Mouse (Mus musculus) CH12.LX (cell line): ENCODE results near the gene Klhdc2. TPM values are rescaled to one million over a fixed set of nuclear protein-coding genes. Genes with fewer than 3 reads are reported as not detected.

ENCODE experiments used
- DNase-seq: peaks from one replicate; pipeline ENCODE4 v3.0.0-alpha.2; 2013; ENCODE audit errors: extremely low read depth
- H3K27ac ChIP-seq: 2 replicates; pipeline ENCODE4 v1.5.1; 2012; ENCODE audit warnings: low read depth, mild to moderate bottlenecking, control low read depth, moderate library complexity; ENCODE audit not compliant: insufficient read depth
- H3K27me3 ChIP-seq: replicated peaks from 2 replicates; pipeline ENCODE3; 2012; ENCODE audit warnings: inconsistent platforms
- H3K36me3 ChIP-seq, 2 experiments: replicated peaks in 1 of 2; 2 replicates each; pipeline versions ENCODE3 to v1.6.1; 2012; ENCODE audit warnings: inconsistent platforms in 1 of 2, low read length in 1 of 2, mild to moderate bottlenecking in 1 of 2, mixed read lengths in 1 of 2, moderate library complexity in 1 of 2; ENCODE audit not compliant: control insufficient read depth in 1 of 2, insufficient read depth in 1 of 2
- H3K4me1 ChIP-seq, 2 experiments: 2 replicates each; pipeline ENCODE4 v1.6.1; 2012; ENCODE audit warnings: inconsistent platforms in 1 of 2, moderate library complexity in 1 of 2; ENCODE audit not compliant: insufficient read depth in 2 of 2, control insufficient read depth in 1 of 2
- H3K4me2 ChIP-seq: 2 replicates; pipeline ENCODE4 v1.6.1; 2012; ENCODE audit warnings: low read depth, mild to moderate bottlenecking, control low read depth; ENCODE audit not compliant: poor library complexity, insufficient read depth, severe bottlenecking
- H3K4me3 ChIP-seq, 3 experiments: fragments of 150-350 bp in 1 of 3; sonication (generic) in 1 of 3; replicated peaks in 1 of 3; 2 replicates each; pipeline versions ENCODE3 to v1.5.1; 2011 to 2012; ENCODE audit warnings: low read depth in 2 of 3, low read length in 2 of 3, mild to moderate bottlenecking in 2 of 3, moderate library complexity in 2 of 3, control low read depth in 1 of 3, improper control_type of control experiment in 1 of 3, inconsistent platforms in 1 of 3, mixed read lengths in 1 of 3; ENCODE audit not compliant: poor library complexity in 1 of 3
- H3K79me2 ChIP-seq: replicated peaks from 2 replicates; pipeline ENCODE4 v1.6.1; 2012; ENCODE audit warnings: mild to moderate bottlenecking, moderate library complexity; ENCODE audit not compliant: control insufficient read depth, poor library complexity, insufficient read depth, severe bottlenecking; ENCODE audit errors: extremely low read depth
- H3K9ac ChIP-seq: 2 replicates; pipeline ENCODE4 v1.6.1; 2012; ENCODE audit warnings: low read depth, mild to moderate bottlenecking, control low read depth, moderate library complexity; ENCODE audit not compliant: insufficient read depth
- H3K9me3 ChIP-seq: replicated peaks from 2 replicates; pipeline ENCODE3; 2012; ENCODE audit warnings: low read length, inconsistent platforms, mixed read lengths
- BHLHE40 ChIP-seq: IDR thresholded peaks from 2 replicates; pipeline ENCODE4 v1.6.1; 2011; ENCODE audit warnings: mild to moderate bottlenecking, low read depth, low read length, improper control_type of control experiment
- ELF1 ChIP-seq: IDR thresholded peaks from 2 replicates; pipeline ENCODE4 v1.6.1; 2014; ENCODE audit warnings: low read depth, mild to moderate bottlenecking, inconsistent platforms, low read length, improper control_type of control experiment
- GABPA ChIP-seq: IDR thresholded peaks from 2 replicates; pipeline ENCODE4 v1.6.1; 2012; ENCODE audit warnings: low read depth, low read length, improper control_type of control experiment, inconsistent platforms; ENCODE audit not compliant: insufficient replicate concordance
- HCFC1 ChIP-seq: IDR thresholded peaks from 2 replicates; pipeline ENCODE4 v1.6.1; 2012; ENCODE audit warnings: low read depth, mild to moderate bottlenecking, inconsistent platforms, low read length, improper control_type of control experiment
- JUN ChIP-seq: IDR thresholded peaks from 2 replicates; pipeline ENCODE4 v1.6.1; 2011; ENCODE audit warnings: low read depth, mild to moderate bottlenecking, low read length, improper control_type of control experiment, moderate library complexity; ENCODE audit not compliant: insufficient read depth
- MAFK ChIP-seq: IDR thresholded peaks from 2 replicates; pipeline ENCODE4 v1.6.1; 2011; ENCODE audit warnings: low read length, improper control_type of control experiment; ENCODE audit not compliant: insufficient replicate concordance
- MAX ChIP-seq: IDR thresholded peaks from 2 replicates; pipeline ENCODE4 v1.6.1; 2011; ENCODE audit warnings: low read length, improper control_type of control experiment
- MXI1 ChIP-seq: IDR thresholded peaks from 2 replicates; pipeline ENCODE4 v1.6.1; 2011; ENCODE audit warnings: mild to moderate bottlenecking, low read depth, low read length, improper control_type of control experiment
- NELFE ChIP-seq: IDR thresholded peaks from 2 replicates; pipeline ENCODE4 v1.6.1; 2011; ENCODE audit warnings: low read depth, low read length, improper control_type of control experiment
- NRF1 ChIP-seq: IDR thresholded peaks from 2 replicates; pipeline ENCODE4 v1.6.1; 2014; ENCODE audit warnings: low read depth, mild to moderate bottlenecking, inconsistent platforms, low read length, improper control_type of control experiment, moderate library complexity
- POLR2A ChIP-seq: IDR thresholded peaks from 2 replicates; pipeline ENCODE4 v1.6.1; 2011; ENCODE audit warnings: low read depth, mild to moderate bottlenecking, improper control_type of control experiment, low read length
- SIN3A ChIP-seq: IDR thresholded peaks from 2 replicates; pipeline ENCODE4 v1.6.1; 2012; ENCODE audit warnings: low read length, improper control_type of control experiment, inconsistent platforms
- SMC3 ChIP-seq: IDR thresholded peaks from 2 replicates; pipeline ENCODE4 v1.6.1; 2011; ENCODE audit warnings: low read depth, low read length, improper control_type of control experiment
- TBP ChIP-seq: conservative IDR thresholded peaks from 2 replicates; pipeline ENCODE4 v1.6.1; 2011; ENCODE audit warnings: low read depth, low read length, improper control_type of control experiment
- ZKSCAN1 ChIP-seq: IDR thresholded peaks from 2 replicates; pipeline ENCODE4 v1.6.1; 2012; ENCODE audit warnings: low read depth, inconsistent platforms, low read length, improper control_type of control experiment, borderline replicate concordance
- ZMIZ1 ChIP-seq: IDR thresholded peaks from 2 replicates; pipeline ENCODE4 v1.6.1; 2012; ENCODE audit warnings: low read depth, mild to moderate bottlenecking, inconsistent platforms, low read length, improper control_type of control experiment
- ZNF384 ChIP-seq: IDR thresholded peaks from 2 replicates; pipeline ENCODE4 v1.6.1; 2012; ENCODE audit warnings: low read depth, low read length, improper control_type of control experiment, inconsistent platforms
- dilution Hi-C: fragments of 300-500 bp; cut with MboI; formaldehyde crosslinking; loops from 2 replicates; pipeline ENCODE4 v1.14.3; 2020; ENCODE audit warnings: low sequenced_read_pairs; ENCODE audit not compliant: extremely low pct_unique_long_range_greater_than_20kb, extremely low pct_ligation_motif_present
- in situ Hi-C: fragments of 300-500 bp; cut with MboI; formaldehyde crosslinking; loops from 3 replicates; pipeline ENCODE4 v1.14.3; 2019; ENCODE audit warnings: low sequenced_read_pairs, low pct_ligation_motif_present, low pct_unique_long_range_greater_than_20kb, mixed read lengths
- polyA plus RNA-seq: library from polyadenylated mRNA; unstranded; fragments of >175 nt; gene quantifications from 2 replicates; pipeline ENCODE4 v1.2.1, GENCODE M21; 2012; ENCODE audit warnings: low read depth; ENCODE audit not compliant: insufficient read length
- total RNA-seq, 2 experiments: library from RNA; depleted of rRNA; stranded (reverse); fragments of 300-350 nt in 1 of 2; fragments of >200 nt in 1 of 2; gene quantifications; 2 replicates each; pipeline ENCODE4 v1.2.3; 2012 to 2014

Gene Klhdc2
- total and polyA plus RNA-seq, 3 experiments: 81.8 to 280 (median 103) TPM

DNA sequence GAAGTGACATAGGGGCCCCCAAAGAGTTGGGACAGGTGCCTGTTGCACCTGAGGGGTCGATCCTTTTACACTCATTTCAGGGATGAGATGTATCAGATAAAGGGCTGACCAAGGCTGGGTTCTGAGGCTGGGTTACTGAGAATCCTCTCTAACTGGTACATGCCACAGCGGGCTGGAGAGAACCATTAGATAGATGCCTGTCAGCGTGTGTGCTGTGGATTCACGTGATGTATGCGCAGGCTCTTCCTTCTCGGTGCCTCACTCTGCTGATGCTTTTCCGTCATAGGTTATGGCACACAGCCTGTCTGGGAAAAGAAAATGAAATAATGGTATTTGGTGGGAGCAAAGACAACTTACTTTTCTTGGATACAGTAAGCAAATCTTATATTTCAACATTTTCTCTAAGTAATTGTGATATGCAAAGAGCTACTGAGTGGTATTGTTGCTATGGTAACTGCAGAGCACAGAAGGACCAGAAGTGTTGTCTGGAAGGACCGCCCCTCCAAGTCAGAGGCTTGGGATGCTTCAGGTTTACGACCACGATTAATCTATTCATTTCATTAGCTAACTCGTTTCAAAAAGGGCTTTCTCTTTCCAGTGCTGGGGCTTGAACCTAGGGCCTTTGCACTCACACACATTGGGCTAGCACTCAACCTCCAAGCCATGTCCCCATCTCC is 28.4 kb upstream of the Klhdc2 start:
- no peak for TF ChIP-seq SMC3
- TF ChIP-seq BHLHE40: no peak
- TF ChIP-seq MAFK: no peak
- Histone ChIP-seq H3K4me1 (no peaks in the 10 kb centered on the region), H3K4me3 (no peak overlapping the region), H3K9ac (no peak overlapping the region), H3K27ac (no peak overlapping the region), H3K4me2 (no peak overlapping the region), H3K27me3 (no peaks in the 10 kb centered on the region), H3K36me3 (peaks cover 0 to 4% of the 10 kb centered on the region in 2 experiments), H3K79me2 (no peaks in the 10 kb centered on the region), H3K9me3 (no peaks in the 10 kb centered on the region)
- in situ Hi-C loops: no loop called here
- DNase-seq: no peak
- dilution Hi-C loops: no loop called here

DNA sequence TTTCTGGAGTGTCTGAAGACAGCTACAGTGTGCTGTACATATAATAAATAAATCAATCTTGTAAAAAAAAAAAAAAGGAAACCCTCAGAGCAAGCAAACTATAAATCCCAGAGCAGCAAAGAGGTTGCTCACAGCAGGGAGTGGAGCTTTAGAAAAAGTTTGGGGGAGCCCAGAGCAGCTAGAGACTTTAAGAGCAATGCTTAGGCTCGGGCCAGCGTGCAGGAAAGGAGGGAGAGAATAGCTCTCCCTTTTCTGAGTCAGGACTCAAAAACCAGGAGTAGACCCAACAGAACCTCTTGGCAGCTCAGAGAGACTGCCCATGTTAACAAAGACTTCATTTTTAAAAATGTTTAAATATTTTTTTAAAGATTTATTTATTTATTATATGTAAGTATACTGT is 27.5 kb upstream of the Klhdc2 start:
- dilution Hi-C loops: no loop called here
- TF ChIP-seq TBP (no peak), ELF1 (no peak), NRF1 (no peak), BHLHE40 (no peak), MAX (no peak)

GRCm38 (mm10) chr12:69279931-69280469 is 16.5 kb upstream of the Klhdc2 start:
- H3K4me3 ChIP-seq: no peak overlapping the region
- H3K4me2 ChIP-seq: no peak overlapping the region
- DNase-seq: no peak
- no peaks in the 10 kb centered on the region for H3K9me3 ChIP-seq
- in situ Hi-C loops: no loop called here
- dilution Hi-C loops: no loop called here
- no peak for TF ChIP-seq NELFE
- TF ChIP-seq HCFC1: no peak
- no peak for TF ChIP-seq POLR2A
- TF ChIP-seq TBP: no peak
- no peak for TF ChIP-seq ZMIZ1
- no peak for TF ChIP-seq MXI1
- no peak for TF ChIP-seq ZNF384
- TF ChIP-seq GABPA: no peak
- no peak for TF ChIP-seq MAFK
- no peak for TF ChIP-seq JUN
- no peak for TF ChIP-seq ZKSCAN1
- no peak for TF ChIP-seq SIN3A
- peaks cover 0 to 4% of the 10 kb centered on the region in 2 experiments for H3K36me3 ChIP-seq
- H3K79me2 ChIP-seq: no peaks in the 10 kb centered on the region
- H3K27me3 ChIP-seq: no peaks in the 10 kb centered on the region
- no peak overlapping the region for H3K9ac ChIP-seq
- no peak overlapping the region for H3K27ac ChIP-seq
- peaks cover 3 to 7% of the 10 kb centered on the region in 2 experiments; a peak in 2 of 4 replicates for H3K4me1 ChIP-seq

More for the DNA sequence above, 27.5 kb upstream of the Klhdc2 start:
- no peak overlapping the region for H3K9ac ChIP-seq
- no peaks in the 10 kb centered on the region for H3K27me3 ChIP-seq
- no peaks in the 10 kb centered on the region for H3K79me2 ChIP-seq
- no peak overlapping the region for H3K4me3 ChIP-seq
- peaks cover 0 to 4% of the 10 kb centered on the region in 2 experiments for H3K36me3 ChIP-seq
- no peak overlapping the region for H3K27ac ChIP-seq
- no peaks in the 10 kb centered on the region for H3K9me3 ChIP-seq
- in situ Hi-C loops: no loop called here
- no peaks in the 10 kb centered on the region for H3K4me1 ChIP-seq
- H3K4me2 ChIP-seq: no peak overlapping the region
- no peak for DNase-seq
